Mouse (Mus musculus) right cerebral cortex, postnatal 36 days (tissue): ENCODE results near the gene Slc2a9.

Experiments used
- DNase-seq, 2 experiments: peaks; one replicate each; pipeline ENCODE4 v3.0.0; 2022; ENCODE audit warnings: low spot score in 2 of 2, mixed read lengths in 1 of 2

Gene Slc2a9

GRCm38 (mm10) chr5:38372369-38372768 lies 130.6 kb downstream of the Slc2a9 start:
- DNase-seq, result no peak

- no peak for DNase-seq
Observed at GRCm38 (mm10) chr5:38371308-38371707, 131.6 kb downstream of the Slc2a9 start.

GRCm38 (mm10) chr5:38366650-38367470 lies 136.1 kb downstream of the Slc2a9 start:
- no peak for DNase-seq

GRCm38 (mm10) chr5:38365521-38365920 lies 137.4 kb downstream of the Slc2a9 start:
- DNase-seq, result no peak

GRCm38 (mm10) chr5:38364396-38364795 lies 138.5 kb downstream of the Slc2a9 start:
- DNase-seq, result peak; percentile 46 to 66

- DNase-seq, result no peak
Observed at GRCm38 (mm10) chr5:38359716-38360115, 143.2 kb downstream of the Slc2a9 start.

GRCm38 (mm10) chr5:38356927-38357326 lies 146.0 kb downstream of the Slc2a9 start:
- no peak for DNase-seq

- DNase-seq, result no peak
Observed at GRCm38 (mm10) chr5:38350351-38350929, 152.5 kb downstream of the Slc2a9 start.

GRCm38 (mm10) chr5:38346646-38347432 lies 156.1 kb downstream of the Slc2a9 start:
- DNase-seq, result no peak

- DNase-seq, result no peak
Observed at GRCm38 (mm10) chr5:38343101-38343500, 159.8 kb downstream of the Slc2a9 start.

GRCm38 (mm10) chr5:38334582-38334981 lies 168.4 kb downstream of the Slc2a9 start:
- no peak for DNase-seq

- no peak for DNase-seq
Observed at GRCm38 (mm10) chr5:38333381-38333780, 169.6 kb downstream of the Slc2a9 start.

GRCm38 (mm10) chr5:38318966-38319786 lies 183.8 kb downstream of the Slc2a9 start, which contains the start of gene Drd5:
Drd5 (plus strand) TSS chr5:38319367.
- DNase-seq, result no peak

- DNase-seq, result no peak
Observed at GRCm38 (mm10) chr5:38309795-38310194, 193.1 kb downstream of the Slc2a9 start.

- DNase-seq, result peak; percentile 19 to 41
Observed at GRCm38 (mm10) chr5:38308873-38309272, 194.1 kb downstream of the Slc2a9 start.

- DNase-seq, result peak; percentile 71 to 76
Observed at GRCm38 (mm10) chr5:38307255-38308101, 195.5 kb downstream of the Slc2a9 start.

- no peak for DNase-seq
Observed at GRCm38 (mm10) chr5:38305241-38305640, 197.7 kb downstream of the Slc2a9 start.

- no peak for DNase-seq
Observed at GRCm38 (mm10) chr5:38302651-38303050, 200.3 kb downstream of the Slc2a9 start.

GRCm38 (mm10) chr5:38301761-38302411 lies 201.1 kb downstream of the Slc2a9 start:
- DNase-seq, result no peak
